Mouse (Mus musculus) embryonic facial prominence, embryonic 12.5 days (tissue): Measurements from ENCODE around the gene Wars. TPM values are rescaled to one million over a fixed set of nuclear protein-coding genes. Genes with fewer than 3 reads are reported as not detected.

Source experiments
- ATAC-seq: fragments of 200-750 bp; cut with Nextera tagmentation; 2 replicates; pipeline ENCODE4 v1.8.0; 2017; ENCODE audit not compliant: insufficient number of reproducible peaks, insufficient read depth, low FRiP score, low TSS enrichment
- H3K27ac ChIP-seq: fragments of 300-500 bp; sonication (generic); 2 replicates; pipeline ENCODE4 v1.5.1; 2016; ENCODE audit warnings: mild to moderate bottlenecking
- H3K27me3 ChIP-seq: fragments of 300-500 bp; sonication (generic); 2 replicates; pipeline ENCODE4 v1.6.1; 2016; ENCODE audit warnings: mild to moderate bottlenecking, moderate library complexity
- H3K36me3 ChIP-seq: fragments of 300-500 bp; sonication (generic); 2 replicates; pipeline ENCODE4 v1.6.1; 2016; ENCODE audit warnings: mild to moderate bottlenecking
- H3K4me1 ChIP-seq: fragments of 300-500 bp; sonication (generic); 2 replicates; pipeline ENCODE4 v1.6.1; 2016
- H3K4me2 ChIP-seq: fragments of 300-500 bp; sonication (generic); replicated peaks from 2 replicates; pipeline ENCODE4 v1.6.1; 2016; ENCODE audit warnings: mild to moderate bottlenecking, moderate library complexity
- H3K4me3 ChIP-seq: fragments of 300-500 bp; sonication (generic); 2 replicates; pipeline ENCODE4 v1.5.1; 2016; ENCODE audit warnings: mild to moderate bottlenecking
- H3K9ac ChIP-seq: fragments of 300-500 bp; sonication (generic); 2 replicates; pipeline ENCODE4 v1.6.1; 2016; ENCODE audit warnings: mild to moderate bottlenecking, moderate library complexity
- H3K9me3 ChIP-seq: fragments of 300-500 bp; sonication (generic); 2 replicates; pipeline ENCODE4 v1.6.1; 2016; ENCODE audit warnings: mild to moderate bottlenecking, moderate library complexity
- WGBS: fragments of 180-500 bp; shearing (Covaris S2); methylation state at CpG from one replicate; pipeline ENCODE4 v1.1.7; 2016; 5-methylcytosine and 5-hydroxymethylcytosine counted together
- polyA plus RNA-seq: library from polyadenylated mRNA; unstranded; fragments of >200 nt; fragmentation: Nextera tagmentation; extraction: Ambion mirVana; gene quantifications from 2 replicates; pipeline ENCODE4 v1.2.1, GENCODE M21; 2016

Gene Wars
- polyA plus RNA-seq, 1 experiment from 2014 or later, result 97.5 TPM

- Histone ChIP-seq H3K9me3 (no peaks in the 10 kb centered on the region), H3K4me1 (peaks cover 24% of the 10 kb centered on the region), H3K4me2 (no peak overlapping the region), H3K27me3 (0 out of 2 replicates have a peak, but pooled peaks cover 7% of the 10 kb centered on the region), H3K27ac (no peak overlapping the region), H3K36me3 (no peaks in the 10 kb centered on the region), H3K4me3 (no peak overlapping the region), H3K9ac (no peak overlapping the region)
- WGBS, result 49% methylated on average over 14 of the region's 14 CpGs
- no peak for ATAC-seq
Observed at GRCm38 (mm10) chr12:108905620-108906302, 11.8 kb upstream of the Wars start.

- Histone ChIP-seq H3K9ac (no peak overlapping the region), H3K36me3 (no peaks in the 10 kb centered on the region), H3K27me3 (0 out of 2 replicates have a peak, but pooled peaks cover 7% of the 10 kb centered on the region), H3K4me2 (no peak overlapping the region), H3K4me1 (peaks cover 16% of the 10 kb centered on the region), H3K27ac (no peak overlapping the region), H3K9me3 (no peaks in the 10 kb centered on the region), H3K4me3 (no peak overlapping the region)
- 35% methylated on average over 8 of the region's 8 CpGs for WGBS
- ATAC-seq, result no peak
Observed at GRCm38 (mm10) chr12:108904276-108904653, 10.3 kb upstream of the Wars start.

- Histone ChIP-seq H3K27me3 (0 out of 2 replicates have a peak, but pooled peaks cover 7% of the 10 kb centered on the region), H3K9ac (no peak overlapping the region), H3K4me1 (peaks cover 12% of the 10 kb centered on the region; the same call in 1 of the 2 replicates), H3K36me3 (no peaks in the 10 kb centered on the region), H3K9me3 (no peaks in the 10 kb centered on the region), H3K4me2 (no peak overlapping the region), H3K4me3 (no peak overlapping the region), H3K27ac (no peak overlapping the region)
- ATAC-seq, result no peak; the same call in 1 of the 2 replicates
- WGBS, result 66% methylated on average over 8 of the region's 8 CpGs
Observed at GRCm38 (mm10) chr12:108903600-108904275, 9.8 kb upstream of the Wars start.

- 19% methylated on average over 8 of the region's 8 CpGs for WGBS
- H3K9ac ChIP-seq, result no peak overlapping the region
- peaks cover 6% of the 10 kb centered on the region; the same call in 1 of the 2 replicates for H3K36me3 ChIP-seq
- peaks cover 12% of the 10 kb centered on the region; the same call in 1 of the 2 replicates for H3K4me1 ChIP-seq
- no peak overlapping the region for H3K4me2 ChIP-seq
- H3K27me3 ChIP-seq, result 0 out of 2 replicates have a peak, but pooled peaks cover 7% of the 10 kb centered on the region
- H3K9me3 ChIP-seq, result no peaks in the 10 kb centered on the region
- H3K4me3 ChIP-seq, result no peak overlapping the region
- H3K27ac ChIP-seq, result no peak overlapping the region
- ATAC-seq, result peak; percentile 55; the same call in 1 of the 2 replicates
Observed at GRCm38 (mm10) chr12:108902940-108903339, 9.0 kb upstream of the Wars start.

GRCm38 (mm10) chr12:108901346-108901745, 7.4 kb upstream of the Wars start:
- H3K27me3 ChIP-seq, result 0 out of 2 replicates have a peak, but pooled peaks cover under 1% of the 10 kb centered on the region
- peaks cover 6% of the 10 kb centered on the region; the same call in 1 of the 2 replicates for H3K36me3 ChIP-seq
- H3K27ac ChIP-seq, result no peak overlapping the region
- H3K4me1 ChIP-seq, result peaks cover 7% of the 10 kb centered on the region; the same call in 1 of the 2 replicates
- no peak overlapping the region for H3K4me3 ChIP-seq
- no peak for ATAC-seq
- 90% methylated on average over 5 of the region's 5 CpGs for WGBS
- H3K9ac ChIP-seq, result no peak overlapping the region
- H3K9me3 ChIP-seq, result no peaks in the 10 kb centered on the region
- H3K4me2 ChIP-seq, result no peak overlapping the region

- no peak overlapping the region for H3K4me3 ChIP-seq
- H3K27me3 ChIP-seq, result no peaks in the 10 kb centered on the region
- H3K9me3 ChIP-seq, result no peaks in the 10 kb centered on the region
- peaks cover 10% of the 10 kb centered on the region; the same call in 1 of the 2 replicates for H3K36me3 ChIP-seq
- WGBS, result 70% methylated on average over 3 of the region's 3 CpGs
- peaks cover 19% of the 10 kb centered on the region for H3K4me1 ChIP-seq
- no peak overlapping the region for H3K27ac ChIP-seq
- no peak overlapping the region for H3K9ac ChIP-seq
- ATAC-seq, result no peak
- no peak overlapping the region for H3K4me2 ChIP-seq
Observed at GRCm38 (mm10) chr12:108896006-108896405, 2.0 kb upstream of the Wars start.

GRCm38 (mm10) chr12:108894432-108894816, 450 bp upstream of the Wars start:
- Histone ChIP-seq H3K9me3 (no peaks in the 10 kb centered on the region), H3K27ac (no peak overlapping the region), H3K4me2 (peak overlapping the region; percentile 92), H3K4me1 (peaks cover 19% of the 10 kb centered on the region), H3K9ac (peak overlapping the region; percentile 66), H3K4me3 (peak overlapping the region; percentile 92), H3K27me3 (no peaks in the 10 kb centered on the region), H3K36me3 (peaks cover 10% of the 10 kb centered on the region; the same call in 1 of the 2 replicates)
- WGBS, result 2% methylated on average over 7 of the region's 7 CpGs
- ATAC-seq, result peak; percentile 50

- peak within 1 kb of the TSS; percentile 92 for H3K4me3 ChIP-seq
- H3K9me3 ChIP-seq, result no peaks in the 10 kb centered on the region
- peak within 1 kb of the TSS; percentile 74 for H3K9ac ChIP-seq
- peaks cover 19% of the 10 kb centered on the region for H3K4me1 ChIP-seq
- ATAC-seq, result no peak
- H3K36me3 ChIP-seq, result peaks cover 17% of the 10 kb centered on the region; the same call in 1 of the 2 replicates
- no peaks in the 10 kb centered on the region for H3K27me3 ChIP-seq
- H3K4me2 ChIP-seq, result peak within 1 kb of the TSS; percentile 92
- H3K27ac ChIP-seq, result no peak within 1 kb of the TSS
- whole genome bisulfite sequencing, result 23% methylated on average over 12 of the region's 12 CpGs
Observed at GRCm38 (mm10) chr12:108892989-108893714, 822 bp downstream of the Wars start, which contains the start of gene Wdr25. TSS of gene Wdr25 (plus strand) at chr12:108893631.

- H3K36me3 ChIP-seq, result peaks cover 54% of the 10 kb centered on the region
- 69% methylated on average over 4 of the region's 4 CpGs for WGBS
Observed at GRCm38 (mm10) chr12:108888632-108889031, 5.3 kb downstream of the Wars start.

GRCm38 (mm10) chr12:108887077-108887476, 6.9 kb downstream of the Wars start:
- Histone ChIP-seq H3K27me3 (no peaks in the 10 kb centered on the region), H3K27ac (no peak overlapping the region), H3K9me3 (no peaks in the 10 kb centered on the region), H3K4me1 (no peaks in the 10 kb centered on the region), H3K4me3 (no peak overlapping the region), H3K9ac (no peak overlapping the region), H3K36me3 (peaks cover 67% of the 10 kb centered on the region), H3K4me2 (no peak overlapping the region)
- WGBS, result 89% methylated on average over 4 of the region's 4 CpGs
- no peak for ATAC-seq

More at GRCm38 (mm10) chr12:108888632-108889031, 5.3 kb downstream of the Wars start:
- Histone ChIP-seq H3K4me2 (no peak overlapping the region), H3K9me3 (no peaks in the 10 kb centered on the region), H3K4me3 (no peak overlapping the region), H3K27me3 (no peaks in the 10 kb centered on the region), H3K9ac (no peak overlapping the region), H3K4me1 (peaks cover 13% of the 10 kb centered on the region), H3K27ac (no peak overlapping the region)
- ATAC-seq, result no peak

- Histone ChIP-seq H3K9me3 (no peaks in the 10 kb centered on the region), H3K4me1 (no peaks in the 10 kb centered on the region), H3K4me2 (no peak overlapping the region), H3K9ac (no peak overlapping the region), H3K36me3 (peaks cover 70% of the 10 kb centered on the region), H3K4me3 (no peak overlapping the region), H3K27me3 (no peaks in the 10 kb centered on the region), H3K27ac (no peak overlapping the region)
- no peak for ATAC-seq
- 91% methylated on average over 1 of the region's 1 CpGs for WGBS
Observed at GRCm38 (mm10) chr12:108885906-108886305, 8.1 kb downstream of the Wars start.
